Mouse (Mus musculus): ENCODE results near the gene Tmprss6. TPM values are rescaled to one million over a fixed set of nuclear protein-coding genes. Genes with fewer than 3 reads are reported as not detected.

Tmprss6 gene
- polyA plus RNA-seq, 1 experiment from 2014 or later, result 0.81 TPM

- Histone ChIP-seq H3K27me3 (no peaks in the 10 kb centered on the region; the same call in 1 of the 2 replicates), H3K4me3 (no peak overlapping the region), H3K27ac (no peak overlapping the region), H3K9ac (no peak overlapping the region), H3K4me2 (replicated peaks) (no peak overlapping the region), H3K4me1 (no peaks in the 10 kb centered on the region), H3K36me3 (no peaks in the 10 kb centered on the region), H3K9me3 (no peaks in the 10 kb centered on the region)
- ATAC-seq (ENCODE audit: low FRiP score, low read depth), result no peak
- 59% methylated on average over 2 of the region's 2 CpGs for WGBS
Observed at GRCm38 (mm10) chr15:78480991-78481390, 12.6 kb upstream of the Tmprss6 start.

DNA sequence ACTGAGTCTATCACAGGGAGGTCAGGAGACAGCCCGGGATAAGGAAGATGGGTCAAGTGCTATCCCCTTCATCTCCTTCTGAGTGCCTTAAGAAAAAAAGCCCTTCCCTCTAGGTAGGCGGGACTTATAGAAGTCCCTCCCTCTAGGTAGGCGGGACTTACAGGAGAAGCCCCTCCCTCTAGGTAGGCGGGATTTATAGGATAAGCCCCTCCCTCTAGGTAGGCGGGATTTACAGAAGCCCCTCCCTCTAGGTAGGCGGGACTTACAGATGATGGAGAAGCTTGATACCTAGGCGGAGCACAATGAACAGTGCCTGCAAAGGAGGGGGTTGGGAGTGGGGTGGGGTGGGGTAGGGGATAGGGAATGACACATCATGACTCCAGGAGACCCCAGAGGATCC lies 11.7 kb upstream of the Tmprss6 start:
- H3K27ac ChIP-seq, result no peak overlapping the region
- H3K9me3 ChIP-seq, result no peaks in the 10 kb centered on the region
- H3K36me3 ChIP-seq, result no peaks in the 10 kb centered on the region
- no peak overlapping the region for H3K4me3 ChIP-seq
- no peak overlapping the region for H3K9ac ChIP-seq
- no peaks in the 10 kb centered on the region for H3K4me1 ChIP-seq
- ATAC-seq (ENCODE audit: low FRiP score, low read depth), result no peak
- peaks cover 4% of the 10 kb centered on the region; the same call in 1 of the 2 replicates for H3K27me3 ChIP-seq
- whole genome bisulfite sequencing, result 69% methylated on average over 7 of the region's 7 CpGs
- H3K4me2 ChIP-seq (replicated peaks), result no peak overlapping the region

DNA sequence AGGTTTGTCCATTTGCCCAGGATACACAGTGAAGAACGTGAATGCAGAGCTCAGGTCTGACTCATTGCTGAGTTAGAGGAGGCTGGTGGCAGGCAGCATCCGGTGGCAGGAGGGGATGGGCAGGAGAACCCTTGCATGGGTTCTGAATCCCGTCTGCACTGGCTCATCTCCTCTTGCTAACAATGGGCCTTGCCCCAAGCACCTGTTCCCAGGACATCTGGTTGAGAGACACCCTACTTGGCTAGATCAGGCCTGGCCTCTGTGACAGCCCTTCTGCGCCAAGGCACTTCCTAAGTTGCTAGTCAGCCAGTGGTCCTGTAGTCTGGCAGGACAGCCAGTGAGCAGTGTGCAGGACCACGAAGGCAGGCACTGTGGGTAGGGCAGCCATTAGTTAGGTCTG lies 11.0 kb upstream of the Tmprss6 start:
- Histone ChIP-seq H3K9ac (no peak overlapping the region), H3K9me3 (no peaks in the 10 kb centered on the region), H3K4me2 (replicated peaks) (no peak overlapping the region), H3K36me3 (no peaks in the 10 kb centered on the region), H3K4me1 (no peaks in the 10 kb centered on the region), H3K27me3 (peaks cover 6% of the 10 kb centered on the region; the same call in 1 of the 2 replicates), H3K27ac (no peak overlapping the region), H3K4me3 (no peak overlapping the region)
- no peak for ATAC-seq (ENCODE audit: low FRiP score, low read depth)
- WGBS, result 70% methylated on average over 5 of the region's 5 CpGs

- H3K4me1 ChIP-seq, result no peaks in the 10 kb centered on the region
- H3K36me3 ChIP-seq, result no peaks in the 10 kb centered on the region
- 83% methylated on average over 4 of the region's 4 CpGs for WGBS
- H3K27me3 ChIP-seq, result peaks cover 6% of the 10 kb centered on the region; the same call in 1 of the 2 replicates
- H3K27ac ChIP-seq, result no peak overlapping the region
- H3K4me3 ChIP-seq, result no peak overlapping the region
- H3K4me2 ChIP-seq (replicated peaks), result no peak overlapping the region
- no peaks in the 10 kb centered on the region for H3K9me3 ChIP-seq
- H3K9ac ChIP-seq, result no peak overlapping the region
- no peak for ATAC-seq (ENCODE audit: low FRiP score, low read depth)
Observed at GRCm38 (mm10) chr15:78478073-78478472, 9.6 kb upstream of the Tmprss6 start.

DNA sequence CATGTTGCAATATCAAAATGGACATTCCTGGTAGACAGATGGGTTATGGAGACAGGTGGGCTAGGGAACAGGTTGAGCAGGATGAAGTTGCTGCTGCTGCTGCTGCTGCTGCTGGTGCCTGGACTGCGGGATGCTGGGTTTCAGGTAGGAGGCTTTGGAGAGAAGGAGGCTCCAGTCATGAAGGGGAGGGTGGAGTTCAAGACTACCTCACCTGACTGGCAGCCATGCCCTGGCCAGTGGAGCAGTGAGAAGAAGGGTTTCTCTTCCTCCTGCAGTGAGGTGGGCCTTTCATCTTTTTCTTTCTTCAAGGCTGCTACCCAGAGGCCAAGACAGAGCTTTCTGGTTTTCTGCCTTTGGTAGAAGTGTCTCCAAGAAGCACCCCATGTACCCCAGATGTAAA lies 8.4 kb upstream of the Tmprss6 start:
- Histone ChIP-seq H3K27ac (no peak overlapping the region), H3K36me3 (no peaks in the 10 kb centered on the region), H3K9ac (no peak overlapping the region), H3K4me3 (no peak overlapping the region), H3K4me1 (no peaks in the 10 kb centered on the region), H3K4me2 (replicated peaks) (no peak overlapping the region), H3K9me3 (no peaks in the 10 kb centered on the region), H3K27me3 (peaks cover 6% of the 10 kb centered on the region; the same call in 1 of the 2 replicates)
- ATAC-seq (ENCODE audit: low FRiP score, low read depth), result no peak
- 81% methylated on average over 1 of the region's 1 CpGs for WGBS

GRCm38 (mm10) chr15:78475604-78476031 lies 7.2 kb upstream of the Tmprss6 start:
- Histone ChIP-seq H3K9ac (no peak overlapping the region), H3K4me2 (replicated peaks) (no peak overlapping the region), H3K4me3 (no peak overlapping the region), H3K27ac (no peak overlapping the region), H3K27me3 (peaks cover 6% of the 10 kb centered on the region; the same call in 1 of the 2 replicates), H3K36me3 (no peaks in the 10 kb centered on the region), H3K9me3 (no peaks in the 10 kb centered on the region), H3K4me1 (no peaks in the 10 kb centered on the region)
- ATAC-seq (ENCODE audit: low FRiP score, low read depth), result no peak
- 56% methylated on average over 3 of the region's 3 CpGs for WGBS

- Histone ChIP-seq H3K9me3 (no peaks in the 10 kb centered on the region), H3K4me2 (replicated peaks) (no peak overlapping the region), H3K27me3 (peaks cover 6% of the 10 kb centered on the region; the same call in 1 of the 2 replicates), H3K9ac (no peak overlapping the region), H3K36me3 (no peaks in the 10 kb centered on the region), H3K4me1 (no peaks in the 10 kb centered on the region), H3K4me3 (no peak overlapping the region), H3K27ac (no peak overlapping the region)
- 83% methylated on average over 6 of the region's 6 CpGs for WGBS
- ATAC-seq (ENCODE audit: low FRiP score, low read depth), result no peak
Observed at GRCm38 (mm10) chr15:78473442-78473841, 5.0 kb upstream of the Tmprss6 start.

DNA sequence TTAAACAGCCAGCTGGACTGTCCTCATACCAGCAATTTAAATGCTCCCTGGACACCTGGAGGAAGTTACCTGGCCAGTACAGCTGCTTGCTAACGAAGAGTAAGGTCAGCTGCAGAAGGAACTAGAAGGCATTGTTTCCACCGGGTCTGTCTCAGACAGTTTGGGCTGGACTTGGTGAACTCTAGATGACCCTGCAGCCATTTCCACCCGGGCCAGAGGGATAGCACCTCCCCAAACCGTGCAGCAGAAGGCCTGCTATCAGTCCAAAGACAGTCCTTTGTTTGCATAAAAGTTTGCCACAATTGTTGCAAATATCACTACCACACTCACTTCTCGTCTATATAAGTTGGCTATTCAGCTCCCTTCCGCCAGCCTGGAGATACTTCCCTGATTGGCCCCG lies 3.5 kb upstream of the Tmprss6 start:
- no peaks in the 10 kb centered on the region for H3K9me3 ChIP-seq
- H3K36me3 ChIP-seq, result no peaks in the 10 kb centered on the region
- no peak overlapping the region for H3K27ac ChIP-seq
- H3K27me3 ChIP-seq, result peaks cover 6% of the 10 kb centered on the region; the same call in 1 of the 2 replicates
- H3K4me3 ChIP-seq, result no peak overlapping the region
- no peaks in the 10 kb centered on the region for H3K4me1 ChIP-seq
- no peak overlapping the region for H3K4me2 ChIP-seq (replicated peaks)
- no peak overlapping the region for H3K9ac ChIP-seq
- ATAC-seq (ENCODE audit: low FRiP score, low read depth), result no peak
- 40% methylated on average over 7 of the region's 7 CpGs for WGBS

GRCm38 (mm10) chr15:78470495-78471276 lies 2.3 kb upstream of the Tmprss6 start:
- Histone ChIP-seq H3K9me3 (no peaks in the 10 kb centered on the region), H3K9ac (no peak overlapping the region), H3K27ac (no peak overlapping the region), H3K4me2 (replicated peaks) (no peak overlapping the region), H3K36me3 (no peaks in the 10 kb centered on the region), H3K4me3 (no peak overlapping the region), H3K4me1 (no peaks in the 10 kb centered on the region), H3K27me3 (0 out of 2 replicates have a peak, but pooled peaks cover 6% of the 10 kb centered on the region)
- ATAC-seq (ENCODE audit: low FRiP score, low read depth), result no peak
- 73% methylated on average over 4 of the region's 4 CpGs for WGBS

- Histone ChIP-seq H3K4me3 (no peak overlapping the region), H3K9me3 (no peaks in the 10 kb centered on the region), H3K9ac (no peak overlapping the region), H3K4me1 (no peaks in the 10 kb centered on the region), H3K4me2 (replicated peaks) (no peak overlapping the region), H3K27ac (no peak overlapping the region), H3K36me3 (no peaks in the 10 kb centered on the region), H3K27me3 (no peaks in the 10 kb centered on the region)
- ATAC-seq (ENCODE audit: low FRiP score, low read depth), result no peak
- 92% methylated on average over 7 of the region's 7 CpGs for WGBS
Observed at GRCm38 (mm10) chr15:78467570-78467969, 864 bp downstream of the Tmprss6 start.

DNA sequence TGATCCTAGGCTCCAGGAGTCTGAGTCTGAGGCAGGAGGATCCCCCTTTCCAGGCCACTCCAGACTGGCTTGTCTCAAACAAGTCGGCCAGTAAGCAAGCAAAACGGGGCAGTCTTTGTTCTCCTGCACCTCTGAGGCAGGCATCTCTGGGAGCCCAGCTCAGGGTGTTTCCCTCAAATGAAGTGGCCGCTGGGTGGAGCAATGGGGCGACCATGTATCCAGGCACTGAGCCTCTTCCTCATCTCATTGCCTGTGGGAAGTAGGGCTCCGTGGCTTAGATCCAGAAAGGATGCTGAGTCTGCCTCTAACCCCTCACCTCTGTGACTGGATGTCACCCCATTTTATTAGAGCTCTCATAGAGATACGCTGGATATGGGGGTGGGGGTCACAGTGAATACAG lies 1.6 kb downstream of the Tmprss6 start:
- Histone ChIP-seq H3K27ac (no peak overlapping the region), H3K4me1 (no peaks in the 10 kb centered on the region), H3K9ac (no peak overlapping the region), H3K4me3 (no peak overlapping the region), H3K36me3 (no peaks in the 10 kb centered on the region), H3K27me3 (no peaks in the 10 kb centered on the region), H3K9me3 (no peaks in the 10 kb centered on the region), H3K4me2 (replicated peaks) (no peak overlapping the region)
- 37% methylated on average over 6 of the region's 6 CpGs for WGBS
- no peak for ATAC-seq (ENCODE audit: low FRiP score, low read depth)

GRCm38 (mm10) chr15:78462981-78463380 lies 5.5 kb downstream of the Tmprss6 start:
- Histone ChIP-seq H3K4me3 (no peak overlapping the region), H3K36me3 (no peaks in the 10 kb centered on the region), H3K4me2 (replicated peaks) (no peak overlapping the region), H3K27me3 (no peaks in the 10 kb centered on the region), H3K9ac (no peak overlapping the region), H3K9me3 (no peaks in the 10 kb centered on the region), H3K4me1 (no peaks in the 10 kb centered on the region), H3K27ac (no peak overlapping the region)
- ATAC-seq (ENCODE audit: low FRiP score, low read depth), result no peak
- WGBS, result 50% methylated on average over 2 of the region's 2 CpGs

GRCm38 (mm10) chr15:78457193-78457592 lies 11.2 kb downstream of the Tmprss6 start:
- no peaks in the 10 kb centered on the region for H3K36me3 ChIP-seq
- H3K4me3 ChIP-seq, result no peak overlapping the region
- no peaks in the 10 kb centered on the region for H3K9me3 ChIP-seq
- WGBS, result 76% methylated on average over 10 of the region's 10 CpGs
- no peaks in the 10 kb centered on the region for H3K27me3 ChIP-seq
- peaks cover 10% of the 10 kb centered on the region for H3K4me1 ChIP-seq
- ATAC-seq (ENCODE audit: low FRiP score, low read depth), result no peak
- no peak overlapping the region for H3K9ac ChIP-seq
- no peak overlapping the region for H3K27ac ChIP-seq
- H3K4me2 ChIP-seq (replicated peaks), result no peak overlapping the region

Data from limb, embryonic 13.5 days (tissue).